Mouse (Mus musculus) heart, adult 2 months (tissue): Measurements from ENCODE around the gene Cacna1s.
A peak's percentile ranks its signal among the peaks of the same experiment; 100 is the strongest.

Experiments used
- CTCF ChIP-seq: fragments of 200-600 bp; IDR thresholded peaks from 2 replicates; pipeline ENCODE4 v1.8.1; 2022; ENCODE audit warnings: antibody characterized with exemption, mild to moderate bottlenecking, moderate library complexity
- EP300 ChIP-seq: fragments of 200-500 bp; IDR thresholded peaks from 2 replicates; pipeline ENCODE4 v1.6.1; 2011; ENCODE audit warnings: low read depth, low read length, control low read depth; ENCODE audit not compliant: insufficient read depth
- POLR2A ChIP-seq: fragments of 200-500 bp; IDR thresholded peaks from 2 replicates; pipeline ENCODE4 v1.6.1; 2011; ENCODE audit warnings: mild to moderate bottlenecking, low read depth, low read length, control low read depth; ENCODE audit not compliant: insufficient read depth

GRCm38 (mm10) chr1:136008159-136008533 lies 44.4 kb upstream of the Cacna1s start:
- TF ChIP-seq CTCF (0 out of 2 replicates have a peak, but pooled peaks have one; percentile 10), EP300 (no peak), POLR2A (no peak)
